Mouse (Mus musculus): Measurements from ENCODE around the gene Eps8.

Eps8 gene

DNA sequence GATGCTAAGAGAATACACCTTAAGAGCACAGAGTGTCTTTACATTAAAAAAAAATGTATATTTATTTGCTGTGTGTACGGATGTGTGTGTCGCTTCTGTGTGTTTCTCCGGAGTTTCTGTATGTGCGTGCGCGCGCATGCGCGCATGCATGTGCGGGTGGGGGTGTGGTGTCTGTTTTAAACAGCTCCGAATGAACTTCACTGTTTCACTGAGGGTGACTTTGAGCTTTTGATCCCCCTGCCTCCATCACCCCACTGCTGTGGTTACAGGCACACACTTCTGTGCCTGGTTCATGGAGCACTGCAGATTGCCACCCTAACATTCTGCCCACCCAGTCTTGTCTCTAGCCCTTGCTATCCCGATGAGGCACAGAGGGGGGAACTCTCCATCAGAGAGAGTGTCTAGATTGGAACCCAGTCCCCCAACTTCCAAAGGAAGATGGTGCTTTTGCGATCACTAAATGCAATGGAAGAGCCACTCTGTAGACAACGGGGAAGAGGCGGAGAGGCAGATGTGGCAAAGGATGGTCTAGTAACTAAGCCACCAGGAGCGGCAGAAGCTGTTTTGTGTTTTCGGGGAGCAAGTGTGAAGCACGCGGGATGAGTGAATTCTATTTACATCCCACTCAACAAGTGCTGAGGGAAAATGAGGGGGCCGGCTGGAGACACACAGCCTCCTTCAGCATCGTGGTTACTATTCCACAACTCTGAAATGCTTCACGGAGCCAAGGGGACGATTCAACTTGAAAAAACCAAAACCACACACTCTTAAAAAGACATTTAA lies 7.1 kb upstream of the Eps8 start:
- no peak for DNase-seq (ENCODE audit: low read depth, low spot score)

DNA sequence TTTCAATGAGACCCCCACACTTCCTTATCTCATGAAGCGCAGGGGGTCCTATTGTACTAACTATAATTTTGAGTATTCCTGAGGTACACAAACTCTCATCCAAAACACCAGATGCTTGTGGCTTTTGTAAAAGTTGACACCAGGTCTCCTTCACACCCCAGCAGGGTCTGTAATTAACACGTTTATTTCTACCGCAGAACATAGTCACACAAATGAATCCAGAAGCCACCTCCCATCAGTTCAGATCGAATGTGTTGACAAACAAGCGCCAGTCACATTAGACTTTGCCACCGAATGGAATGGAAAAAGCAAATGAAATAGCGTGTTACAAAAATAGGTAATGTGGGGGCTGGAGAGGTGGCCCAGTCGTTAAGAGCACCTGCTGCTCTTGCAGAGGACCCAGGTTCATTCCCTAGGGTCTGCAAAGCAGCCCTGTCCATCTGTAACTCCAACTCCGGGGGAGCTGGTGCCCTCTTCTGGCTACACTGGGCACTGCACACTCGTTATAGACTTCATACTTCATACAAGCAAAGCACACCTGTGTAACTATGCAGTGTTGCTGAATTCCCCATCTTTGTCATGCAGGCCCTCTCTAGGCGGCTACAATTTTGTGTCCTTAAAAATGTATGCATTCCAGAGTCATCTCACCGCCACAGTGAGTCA lies 3.9 kb upstream of the Eps8 start:
- DNase-seq (ENCODE audit: low read depth, low spot score) = no peak

DNA sequence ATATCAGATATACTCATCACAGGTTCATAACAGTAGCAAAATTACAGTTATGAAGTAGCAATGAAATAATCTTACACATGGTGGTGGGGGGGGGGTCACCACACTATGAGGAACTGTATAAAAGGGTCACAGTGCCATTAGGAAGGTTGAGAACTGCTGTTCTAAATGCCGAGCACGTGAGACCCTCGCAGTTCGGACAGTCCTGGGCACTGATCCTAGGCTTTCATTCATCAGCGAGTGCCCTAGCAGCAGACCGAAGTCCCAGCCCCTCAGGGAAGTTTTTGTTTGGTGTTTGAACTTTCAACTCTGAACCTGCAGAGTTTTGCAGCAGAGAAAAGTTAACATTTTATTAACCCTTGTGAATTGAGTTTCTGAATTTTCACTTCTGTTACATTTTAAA lies 2.5 kb upstream of the Eps8 start:
- no peak for DNase-seq (ENCODE audit: low read depth, low spot score)

DNA sequence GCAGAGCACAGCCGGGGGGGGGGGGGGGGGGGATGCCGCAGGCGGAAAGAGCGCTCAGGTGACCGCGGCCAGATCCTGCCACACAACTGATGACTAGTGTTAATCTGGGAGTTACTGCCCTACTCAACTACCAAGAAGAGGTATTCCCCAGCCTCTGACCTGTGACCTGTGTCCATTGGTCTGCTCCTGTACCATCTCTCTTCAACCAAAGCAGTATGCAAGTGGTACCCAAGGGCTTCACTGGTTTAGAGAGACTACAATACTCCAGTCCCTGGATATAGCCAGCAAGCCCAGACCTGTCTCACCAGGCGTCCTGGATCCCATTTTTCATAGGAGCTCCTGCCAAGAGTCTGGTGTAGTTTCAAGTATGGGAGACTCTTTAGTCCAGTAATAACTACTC lies 5.1 kb downstream of the Eps8 start:
- DNase-seq (ENCODE audit: low read depth, low spot score) = no peak

DNA sequence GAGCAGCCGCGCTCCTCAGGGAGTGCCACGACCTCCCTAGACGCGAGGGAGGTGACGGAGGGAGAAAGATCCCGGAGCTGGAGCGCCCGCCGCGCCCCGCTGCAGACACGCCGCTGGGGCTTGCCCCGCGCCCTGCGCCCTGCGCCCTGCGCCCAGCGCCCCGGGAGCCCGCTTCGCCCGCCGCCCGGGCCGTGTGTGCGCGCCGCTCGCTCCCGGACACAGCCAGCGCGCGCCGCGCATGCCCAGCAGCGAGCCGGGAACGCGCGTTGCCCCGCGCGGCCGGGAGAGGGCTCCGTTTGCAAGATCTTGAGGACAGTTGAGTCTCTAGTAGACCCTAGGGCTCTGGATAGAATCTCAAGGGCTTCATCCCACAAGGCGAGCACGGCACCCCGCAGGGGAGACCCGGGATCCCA lies 5.6 kb downstream of the Eps8 start:
- no peak for DNase-seq (ENCODE audit: low read depth, low spot score)

DNA sequence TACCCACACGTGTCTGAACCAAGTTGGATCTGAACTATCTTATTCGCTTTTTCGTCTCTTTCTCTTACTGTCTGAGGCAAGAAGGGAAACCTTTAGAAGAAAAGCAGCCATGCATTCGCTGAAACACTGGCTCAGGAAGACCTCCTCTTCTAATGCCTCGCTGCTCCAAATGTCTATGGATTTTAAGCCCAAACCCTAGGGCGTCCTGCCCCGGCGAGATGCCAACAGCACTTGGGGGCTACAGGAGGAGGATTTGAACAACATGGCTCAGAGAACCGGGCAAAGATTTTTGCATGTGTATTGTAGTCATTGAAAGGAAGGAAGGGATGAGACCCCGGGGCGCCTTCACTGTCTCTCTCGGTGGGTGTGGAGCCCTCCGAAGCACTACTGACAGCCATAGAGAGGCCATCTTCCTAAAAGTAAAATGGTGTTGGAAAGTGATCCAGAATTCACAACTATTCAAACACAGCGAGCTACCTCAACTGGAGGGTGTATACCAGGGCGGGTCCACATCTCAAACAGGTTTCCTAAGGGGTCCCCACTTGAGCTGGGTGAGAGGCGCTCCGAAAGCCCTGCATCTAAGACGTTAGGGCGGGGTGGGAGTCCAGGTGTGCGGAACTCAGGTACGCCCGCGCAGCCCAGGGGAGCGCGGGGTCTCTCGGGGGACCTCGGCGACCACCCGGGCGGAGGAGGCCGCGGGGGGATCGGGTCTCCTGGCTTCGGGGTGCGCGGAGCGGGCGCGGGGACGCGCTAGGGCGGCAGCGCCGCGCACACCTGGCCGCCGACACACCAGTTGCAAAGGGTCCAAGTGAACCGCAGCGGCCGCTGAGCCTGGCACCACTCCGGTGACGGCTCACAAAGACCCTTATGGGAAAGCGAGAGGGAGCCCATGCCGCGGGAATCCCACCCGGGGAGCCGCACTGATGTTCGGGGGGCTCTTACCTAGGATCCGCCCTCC lies 6.3 kb downstream of the Eps8 start:
- no peak for DNase-seq (ENCODE audit: low read depth, low spot score)

DNA sequence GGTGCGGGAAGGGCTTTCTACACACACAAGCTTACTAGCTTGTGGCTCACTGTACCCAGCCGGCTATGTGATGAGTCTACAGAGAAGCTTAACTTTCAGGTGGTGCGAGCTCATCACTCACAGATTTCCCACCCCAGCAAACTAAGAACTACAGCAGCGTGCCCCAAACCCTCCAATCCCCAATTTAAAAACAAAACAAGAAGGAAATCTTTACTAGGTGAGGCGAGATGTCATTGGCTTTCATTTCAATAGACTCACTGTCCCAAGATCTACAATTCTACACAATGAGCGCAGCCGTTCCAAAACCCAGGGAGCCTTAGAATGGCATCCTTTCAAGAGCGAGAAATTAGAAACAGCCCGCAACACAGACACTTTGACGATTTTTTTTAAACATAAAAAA lies 7.0 kb downstream of the Eps8 start:
- no peak for DNase-seq (ENCODE audit: low read depth, low spot score)

DNA sequence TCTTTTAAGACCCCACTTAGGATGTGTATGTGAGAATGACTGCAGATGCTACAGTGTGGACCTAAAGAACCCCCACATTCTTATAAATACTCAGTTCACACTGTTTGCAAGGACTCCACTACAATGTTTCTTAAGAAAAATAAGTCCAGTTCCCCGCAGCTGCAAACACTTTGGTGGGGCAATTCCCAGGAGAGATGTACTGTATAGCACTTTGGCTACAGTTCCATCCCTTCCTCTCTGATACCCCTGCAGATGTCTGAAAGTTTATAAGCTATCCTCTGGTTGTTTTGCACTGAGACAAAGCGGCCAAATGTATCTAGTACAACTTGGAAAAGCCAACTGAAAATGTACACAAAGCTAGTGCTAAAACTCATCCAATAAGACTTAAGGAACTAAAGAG lies 8.0 kb downstream of the Eps8 start:
- no peak for DNase-seq (ENCODE audit: low read depth, low spot score)

DNA sequence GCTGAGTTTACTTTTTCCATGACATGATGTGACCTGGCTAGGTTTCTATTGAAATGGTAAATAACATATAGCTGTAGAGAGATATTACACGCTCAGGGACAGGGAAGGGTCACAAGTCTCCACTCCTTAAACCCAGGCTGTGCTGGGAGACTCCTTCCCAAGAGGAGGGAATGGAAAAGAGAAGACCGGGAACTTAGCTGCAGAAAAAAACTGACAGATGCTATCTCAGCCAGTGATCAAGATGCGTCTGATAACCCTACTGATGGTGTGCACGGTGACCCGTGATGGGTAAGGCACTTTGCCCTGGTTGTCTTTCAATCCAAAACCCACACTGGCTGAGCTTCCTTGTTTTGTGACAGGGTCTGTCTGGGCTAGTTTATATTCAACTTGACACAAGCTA lies 9.8 kb downstream of the Eps8 start:
- DNase-seq (ENCODE audit: low read depth, low spot score) = no peak

DNA sequence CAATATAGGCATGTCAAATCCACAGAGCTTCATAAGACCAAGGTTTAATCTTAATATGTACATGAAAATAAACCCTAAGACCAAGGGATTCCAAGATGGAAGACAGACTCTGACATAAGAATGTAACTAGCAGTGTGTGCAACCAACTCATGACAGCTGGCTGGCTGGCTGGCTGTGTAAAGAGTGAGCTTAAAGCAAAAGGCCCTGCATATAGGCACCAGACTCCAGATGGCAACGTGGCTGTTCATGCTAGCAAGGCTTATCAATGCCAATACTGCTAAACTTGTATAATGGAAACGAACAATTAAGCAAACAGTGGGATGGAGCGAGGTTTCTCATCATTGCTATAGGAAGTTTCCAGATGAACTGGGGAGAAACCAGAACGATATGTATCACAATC lies 10.9 kb downstream of the Eps8 start:
- DNase-seq (ENCODE audit: low read depth, low spot score) = no peak

DNA sequence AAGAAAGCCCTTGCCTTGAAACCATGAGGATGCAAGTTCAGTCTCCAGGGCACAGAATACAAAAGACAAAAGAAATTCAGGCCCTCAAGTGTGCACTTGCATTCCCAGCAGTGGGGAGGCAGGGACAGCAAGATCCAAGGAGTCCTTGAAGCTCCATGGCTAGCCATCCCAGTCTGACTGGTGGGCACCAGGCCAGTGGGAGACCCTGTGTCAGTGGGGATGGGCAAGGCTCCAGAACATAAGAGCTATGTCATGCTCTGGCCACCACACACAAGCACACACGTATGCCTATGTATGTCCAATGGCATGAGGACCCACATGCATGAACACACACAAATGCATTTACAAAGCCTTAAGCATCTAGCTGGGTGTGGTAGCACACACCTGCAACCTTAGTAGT lies 13.0 kb downstream of the Eps8 start:
- DNase-seq (ENCODE audit: low read depth, low spot score) = no peak

DNA sequence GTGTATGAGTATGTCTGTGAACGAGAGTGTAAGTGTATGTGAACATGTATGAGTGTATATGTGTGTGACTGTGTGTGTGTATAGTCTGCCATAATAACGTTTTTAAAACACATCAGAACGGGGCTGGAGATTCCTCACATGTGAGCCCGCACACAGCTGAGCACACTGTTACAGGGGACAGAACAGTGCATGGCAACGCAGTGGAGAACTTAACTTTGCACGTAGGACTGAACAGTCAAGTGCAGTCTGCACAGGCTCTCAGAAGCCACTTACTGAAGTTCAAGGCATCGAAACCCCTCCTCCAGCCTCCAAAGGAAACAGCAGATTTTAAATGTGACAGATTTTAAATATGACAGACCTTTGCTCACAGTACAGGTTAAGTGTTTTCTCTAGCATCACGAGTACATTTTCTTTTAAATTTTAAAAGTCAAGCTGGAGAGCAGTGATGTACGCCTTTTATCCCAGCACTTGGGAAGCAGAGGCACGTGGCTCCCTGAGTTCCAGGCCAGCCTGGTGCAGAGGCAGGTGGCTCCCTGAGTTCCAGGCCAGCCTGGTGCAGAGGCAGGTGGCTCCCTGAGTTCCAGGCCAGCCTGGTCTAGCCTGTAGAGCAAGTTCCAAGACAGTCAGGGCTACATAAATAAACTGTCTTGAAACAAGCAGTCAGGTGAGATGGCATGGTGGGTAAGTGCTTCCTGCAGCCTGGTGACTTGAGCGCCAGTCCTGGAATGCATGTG lies 15.7 kb downstream of the Eps8 start:
- DNase-seq (ENCODE audit: low read depth, low spot score) = no peak

DNA sequence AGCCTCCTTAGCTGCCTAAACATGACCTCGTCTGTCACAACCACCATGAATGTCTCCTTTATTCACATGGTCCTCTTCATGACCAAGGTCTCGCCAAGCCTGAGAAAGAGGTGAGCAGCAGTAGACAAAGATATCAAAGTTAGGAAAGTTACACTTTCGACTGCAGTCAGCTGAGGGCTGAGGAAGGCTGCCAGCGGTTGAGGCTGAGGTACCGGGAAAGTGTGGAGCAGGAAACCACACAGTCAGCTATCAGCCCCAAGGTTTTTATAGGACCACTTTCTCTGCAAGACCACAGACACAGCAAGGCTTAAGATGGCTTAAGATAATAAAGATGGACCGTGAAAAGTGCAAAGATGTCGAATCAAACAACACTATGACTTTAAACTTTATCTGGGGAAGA lies 17.2 kb downstream of the Eps8 start:
- no peak for DNase-seq (ENCODE audit: low read depth, low spot score)

DNA sequence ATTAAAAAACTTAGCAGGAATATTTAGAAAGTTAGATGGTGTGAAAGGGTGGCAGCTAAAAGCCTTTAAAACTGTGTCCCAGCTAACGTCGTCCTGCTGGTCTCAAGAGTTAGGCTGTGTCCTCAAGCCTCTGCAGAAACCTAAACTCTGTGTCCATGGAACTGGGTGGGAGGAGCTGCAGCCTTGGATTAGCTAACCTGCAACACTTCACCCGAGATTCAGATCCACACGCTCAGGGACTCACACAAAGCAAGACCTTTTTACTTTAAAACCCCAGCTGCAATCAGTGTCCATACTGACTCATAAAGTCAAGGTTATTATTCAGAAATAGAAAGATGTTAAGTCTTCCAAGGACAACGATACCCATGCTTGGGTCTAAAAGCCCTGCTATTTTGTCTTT lies 18.5 kb downstream of the Eps8 start:
- no peak for DNase-seq (ENCODE audit: low read depth, low spot score)

DNA sequence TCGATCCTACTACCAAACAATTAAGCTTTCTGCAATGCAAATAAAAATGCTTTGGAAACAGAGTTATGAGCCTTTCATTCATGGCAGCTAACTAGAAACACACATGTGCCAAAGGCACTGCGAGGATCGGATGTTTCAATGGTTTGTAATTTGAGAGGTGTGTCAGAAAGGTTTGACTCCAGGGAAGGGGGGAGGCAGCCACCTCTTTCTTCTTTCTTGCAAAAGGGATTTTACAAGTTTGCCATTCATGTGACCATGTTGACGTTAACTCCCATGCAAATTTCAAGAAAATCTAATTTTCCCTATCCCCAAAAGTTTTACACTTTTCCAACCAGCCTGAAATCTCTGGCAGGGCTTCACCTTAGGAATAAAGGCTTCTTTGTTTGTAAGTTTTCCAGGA lies 21.1 kb downstream of the Eps8 start:
- no peak for DNase-seq (ENCODE audit: low read depth, low spot score)

DNA sequence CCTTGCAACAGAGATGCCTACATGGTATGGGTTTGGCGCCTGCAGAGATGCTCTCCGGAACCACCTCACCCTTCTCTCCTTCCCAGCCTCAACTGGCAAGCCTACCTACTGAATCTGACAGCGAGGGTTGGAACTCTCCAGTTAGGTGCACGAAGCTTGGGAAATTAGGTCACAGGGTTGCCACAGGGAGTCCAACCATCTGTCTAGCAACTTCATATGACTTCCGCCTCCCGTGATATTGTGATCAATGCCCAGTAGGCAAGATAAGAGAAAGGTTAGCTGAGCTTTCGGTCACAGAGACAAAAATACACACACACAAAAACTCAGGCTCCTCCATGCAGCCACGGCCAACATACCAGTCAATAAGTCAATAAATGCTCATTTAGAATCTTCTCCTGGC lies 21.6 kb downstream of the Eps8 start:
- no peak for DNase-seq (ENCODE audit: low read depth, low spot score)

DNA sequence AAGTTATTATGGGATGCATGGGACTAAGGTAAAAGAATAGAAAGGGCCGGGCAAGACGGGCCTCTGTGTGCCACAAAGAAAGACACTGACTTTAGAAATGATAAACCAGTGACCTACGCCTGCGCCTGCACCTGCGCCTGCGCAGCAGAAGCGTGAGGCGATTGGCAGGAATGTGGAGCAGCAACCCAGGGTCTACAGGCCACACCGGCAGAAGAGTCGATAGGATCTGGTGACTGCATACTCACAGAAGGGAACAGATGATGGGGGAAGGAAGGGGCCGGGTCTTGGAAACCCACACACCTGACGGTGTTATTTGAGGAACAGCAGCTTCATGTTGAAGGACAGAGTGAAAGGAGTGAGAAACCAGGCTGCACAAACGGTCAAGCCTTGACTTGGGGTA lies 24.3 kb downstream of the Eps8 start:
- no peak for DNase-seq (ENCODE audit: low read depth, low spot score)

DNA sequence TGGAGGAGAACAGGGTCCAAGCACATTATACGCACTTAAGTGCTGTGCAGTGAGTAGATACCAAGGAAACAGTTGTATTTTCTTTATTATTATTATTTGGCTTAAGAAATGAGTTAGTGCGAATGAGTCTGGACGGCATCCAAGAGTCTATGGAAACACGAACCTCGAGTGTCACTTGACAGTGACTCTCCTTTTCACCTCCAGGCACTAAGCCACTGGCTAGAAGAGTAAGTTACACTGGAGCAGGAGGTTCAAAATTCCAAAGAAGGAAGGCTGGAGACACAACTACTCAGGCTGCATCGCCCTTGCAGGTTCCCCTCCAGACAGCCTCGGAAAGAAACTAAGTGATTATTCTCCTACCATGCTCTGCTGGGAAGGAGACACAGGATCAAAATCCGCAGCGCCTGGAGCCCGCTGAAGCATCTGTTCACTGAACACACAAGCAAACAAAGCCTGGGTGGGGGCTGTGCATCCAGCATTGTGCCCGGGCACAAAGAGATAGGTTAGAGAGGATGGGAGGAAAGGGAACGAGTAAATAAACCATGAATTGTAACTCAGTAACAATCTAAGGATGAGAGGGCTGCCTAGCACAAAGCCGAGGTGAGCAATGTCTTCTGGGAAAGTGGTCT lies 25.0 kb downstream of the Eps8 start:
- DNase-seq (ENCODE audit: low read depth, low spot score) = no peak

DNA sequence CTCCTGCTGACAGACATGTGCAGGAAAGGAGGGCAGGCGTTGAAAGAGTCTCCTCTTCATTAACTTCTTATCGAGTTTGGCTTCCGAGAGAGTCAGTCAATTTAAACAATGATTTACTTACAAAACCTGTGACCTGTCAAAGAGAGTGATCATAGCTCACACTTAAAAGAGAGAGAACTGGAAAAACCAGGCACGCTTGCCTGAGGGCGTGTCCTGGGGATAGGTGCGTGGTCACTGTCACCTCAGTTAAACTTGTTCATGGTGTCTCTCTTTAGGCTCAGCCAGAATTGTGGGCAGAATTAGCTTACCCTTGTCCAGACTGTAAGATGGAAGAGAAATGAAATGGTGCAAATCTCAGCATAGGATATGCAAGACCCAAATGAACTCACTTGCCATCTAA lies 26.0 kb downstream of the Eps8 start:
- no peak for DNase-seq (ENCODE audit: low read depth, low spot score)

DNA sequence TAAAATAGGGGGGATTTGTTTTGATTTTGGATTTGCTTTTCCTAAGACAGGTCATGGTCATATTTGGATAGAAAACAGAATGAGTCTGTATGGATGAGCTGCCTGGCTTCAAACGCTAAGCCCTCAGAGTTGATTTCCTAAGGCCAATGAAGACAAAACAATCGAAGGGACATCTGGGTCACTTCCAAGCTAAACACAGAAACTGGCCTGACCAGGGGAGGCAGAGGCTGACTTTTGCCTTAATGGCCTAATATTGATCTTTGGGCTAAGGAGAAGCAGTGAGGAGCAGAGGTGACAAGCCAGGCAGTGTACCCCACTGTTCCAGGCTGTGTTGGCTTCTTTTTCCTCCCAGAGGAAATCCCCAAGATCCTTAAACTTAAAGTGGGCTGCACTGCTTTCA lies 33.7 kb downstream of the Eps8 start:
- DNase-seq (ENCODE audit: low read depth, low spot score) = no peak

DNA sequence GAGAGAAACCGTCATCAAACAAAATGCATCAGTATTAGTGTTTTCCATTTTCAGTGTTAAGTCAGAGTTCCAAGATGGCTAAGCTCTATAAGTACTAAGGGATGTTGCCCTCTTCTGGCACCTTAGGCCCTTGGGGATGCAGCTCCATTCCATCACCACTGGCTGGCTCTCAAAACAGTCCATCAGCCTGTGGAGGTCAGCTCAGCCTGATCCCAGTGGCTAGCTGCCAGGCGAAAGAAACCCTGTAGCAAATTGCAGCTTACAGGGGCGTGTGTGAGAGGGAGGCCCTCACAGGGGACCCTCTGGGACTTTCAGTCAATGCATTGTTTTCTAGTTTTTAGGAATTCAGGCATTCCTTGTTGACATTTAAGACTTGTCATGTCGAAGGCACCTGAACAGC lies 40.8 kb downstream of the Eps8 start:
- DNase-seq (ENCODE audit: low read depth, low spot score) = no peak

All from WW6 (cell line).